Mouse (Mus musculus): ENCODE measurements around the gene Itga4.

Itga4 gene

DNA sequence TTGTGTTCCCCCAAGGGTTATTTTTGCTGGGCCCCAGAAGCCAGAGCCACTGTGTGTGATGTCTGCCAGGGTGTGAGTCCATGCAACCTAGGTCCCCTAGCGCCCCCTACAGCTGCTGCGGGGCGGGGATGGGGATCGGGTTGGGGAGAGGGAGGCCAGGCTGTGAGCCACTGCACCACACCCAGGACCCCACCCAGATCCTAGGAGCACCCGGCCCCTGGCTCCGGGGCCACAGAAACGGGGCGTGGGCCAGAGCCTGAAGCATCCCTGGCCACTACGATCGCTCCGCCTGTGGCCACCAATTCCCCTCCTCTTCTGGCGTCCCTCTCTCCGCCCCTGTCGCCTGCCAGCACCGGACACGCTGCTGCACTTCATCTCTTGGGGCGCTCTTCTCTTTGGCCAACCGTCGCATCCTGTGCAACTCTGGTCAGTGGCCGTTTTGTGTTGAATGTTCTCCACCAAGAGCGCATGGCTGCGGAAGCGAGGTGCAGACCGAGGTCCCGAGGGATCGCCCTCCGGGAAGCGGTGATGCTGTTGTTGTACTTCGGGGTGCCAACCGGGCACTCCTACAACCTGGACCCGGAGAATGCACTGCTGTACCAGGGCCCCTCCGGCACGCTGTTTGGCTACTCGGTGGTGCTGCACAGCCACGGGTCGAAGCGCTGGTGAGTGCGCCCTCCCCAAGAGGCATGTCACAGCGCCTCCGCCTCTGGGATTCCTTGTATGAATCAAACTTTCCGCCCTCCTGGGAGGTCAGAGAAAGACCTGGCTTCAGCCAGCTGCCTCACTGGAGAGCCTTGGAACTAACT lies at the start of gene Itga4:
Itga4 (plus strand) TSS at position 235 of the 809 bp plus-strand sequence.
- DNase-seq = peak; percentile 99

DNA sequence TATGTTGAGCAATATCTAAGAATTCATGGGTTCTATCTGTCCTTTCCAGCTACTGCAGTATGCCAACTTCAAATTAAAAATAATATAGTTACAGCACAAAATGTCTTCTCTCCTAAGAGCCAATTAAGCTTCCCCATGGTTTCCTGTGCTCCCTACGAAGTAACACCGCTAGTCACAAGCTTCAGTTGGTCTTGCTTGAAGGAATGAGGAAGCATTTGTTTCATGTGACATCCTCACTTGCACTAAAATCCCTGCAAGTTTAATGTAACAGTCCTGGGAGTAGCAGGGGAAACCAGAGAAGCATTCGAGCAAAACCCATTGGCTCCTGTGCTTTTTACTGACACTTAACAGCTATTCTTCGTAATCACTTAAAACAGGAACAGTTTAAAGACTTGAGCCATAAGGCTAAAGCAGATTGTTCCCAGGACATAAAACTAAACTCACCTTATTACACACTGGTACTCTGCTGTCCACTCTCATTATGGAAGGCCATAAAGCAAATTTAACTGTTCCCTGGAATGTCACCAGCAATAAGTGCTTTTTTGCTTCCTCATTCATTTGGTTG lies 49.0 kb upstream of the Itga4 start:
- no peak for DNase-seq

DNA sequence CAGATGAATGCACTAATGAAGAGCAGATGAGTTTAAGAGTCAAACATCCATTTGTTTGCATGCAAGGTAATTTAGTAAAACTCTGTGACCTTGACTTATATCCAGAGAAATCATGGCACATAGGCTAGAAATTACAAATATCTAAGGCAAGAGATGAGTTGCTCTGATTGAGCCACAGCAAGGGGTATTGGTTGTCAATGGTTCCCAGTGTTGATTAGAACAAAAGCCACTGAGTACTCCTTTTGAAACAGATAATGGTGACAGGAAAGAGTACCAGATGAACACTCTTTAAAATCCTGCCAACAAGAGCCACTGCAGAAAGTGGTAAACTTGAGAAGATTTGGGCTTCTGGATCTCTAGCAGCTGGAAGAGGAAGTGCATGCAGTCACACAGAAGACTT lies 40.2 kb upstream of the Itga4 start:
- DNase-seq = no peak

DNA sequence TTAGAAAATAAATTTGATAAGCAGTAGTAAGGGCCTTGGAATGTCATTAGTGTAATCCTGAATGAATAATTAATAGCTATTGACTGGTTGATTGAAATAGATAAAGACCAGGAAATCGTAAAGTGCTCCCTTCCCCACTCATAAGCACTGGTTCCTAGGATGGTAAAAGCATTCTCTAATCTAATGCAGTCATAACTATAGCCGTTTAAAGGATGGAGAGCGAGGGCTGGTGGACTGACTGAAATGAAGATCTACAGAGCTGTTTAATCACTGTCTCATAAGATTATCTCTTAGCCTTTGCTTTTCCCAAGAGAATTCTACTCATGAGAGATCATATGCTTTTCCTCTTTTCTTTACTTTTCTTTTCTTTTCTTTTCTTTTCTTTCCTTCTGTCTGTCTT lies 39.7 kb upstream of the Itga4 start:
- no peak for DNase-seq

DNA sequence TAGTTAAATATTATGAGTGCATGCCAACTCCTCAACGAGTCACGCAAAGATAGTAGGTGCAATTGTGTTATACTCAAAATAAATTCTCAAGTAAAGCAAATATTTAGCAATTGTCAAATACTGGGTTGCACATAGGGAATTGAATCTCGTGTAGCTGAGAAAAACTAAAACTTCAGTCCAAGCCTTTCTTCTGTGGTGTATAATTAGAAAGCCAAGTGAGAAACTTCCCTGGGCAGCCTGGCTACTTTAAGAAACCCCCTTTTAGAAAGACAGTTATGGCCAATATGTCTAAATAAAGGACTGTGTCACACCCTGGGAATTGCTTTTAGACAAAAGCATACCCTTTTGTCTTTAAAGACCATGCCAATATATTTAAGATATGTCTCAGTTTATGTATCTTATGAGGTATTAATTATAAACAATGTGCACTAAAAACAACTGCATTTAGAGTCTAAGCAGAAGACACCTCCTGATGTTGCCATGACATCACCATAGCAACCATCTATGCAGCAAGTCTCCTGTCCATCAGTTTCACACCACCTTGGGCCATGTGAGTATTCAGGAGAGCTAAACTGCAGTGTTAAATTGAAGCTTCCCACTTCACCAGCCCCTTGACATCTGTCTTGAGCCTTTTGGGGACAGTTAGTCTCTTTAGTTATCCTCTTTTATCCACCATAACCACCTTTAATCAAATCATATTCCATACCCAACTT lies 30.4 kb upstream of the Itga4 start:
- DNase-seq = no peak

DNA sequence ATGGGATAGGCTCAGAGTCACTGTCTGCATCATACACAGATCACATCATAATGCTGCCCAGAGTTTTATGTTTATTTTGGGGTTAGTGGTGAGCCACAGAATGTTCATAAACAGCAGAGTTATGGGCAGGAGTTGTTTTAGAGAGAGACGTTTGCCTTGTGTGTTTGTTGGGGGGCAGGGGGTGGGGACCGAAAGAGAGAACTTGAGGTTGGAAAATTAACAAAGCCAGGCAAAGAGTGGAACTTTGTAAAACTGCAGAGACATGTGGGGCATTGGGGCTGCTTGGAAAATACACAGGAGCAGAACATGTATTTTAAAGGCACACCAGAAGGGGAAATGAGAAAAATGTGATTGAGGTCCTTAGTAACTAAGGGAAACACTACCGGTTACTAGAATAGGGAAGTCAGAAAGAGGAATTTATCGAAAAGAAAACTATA lies 27.4 kb upstream of the Itga4 start:
- DNase-seq = no peak

DNA sequence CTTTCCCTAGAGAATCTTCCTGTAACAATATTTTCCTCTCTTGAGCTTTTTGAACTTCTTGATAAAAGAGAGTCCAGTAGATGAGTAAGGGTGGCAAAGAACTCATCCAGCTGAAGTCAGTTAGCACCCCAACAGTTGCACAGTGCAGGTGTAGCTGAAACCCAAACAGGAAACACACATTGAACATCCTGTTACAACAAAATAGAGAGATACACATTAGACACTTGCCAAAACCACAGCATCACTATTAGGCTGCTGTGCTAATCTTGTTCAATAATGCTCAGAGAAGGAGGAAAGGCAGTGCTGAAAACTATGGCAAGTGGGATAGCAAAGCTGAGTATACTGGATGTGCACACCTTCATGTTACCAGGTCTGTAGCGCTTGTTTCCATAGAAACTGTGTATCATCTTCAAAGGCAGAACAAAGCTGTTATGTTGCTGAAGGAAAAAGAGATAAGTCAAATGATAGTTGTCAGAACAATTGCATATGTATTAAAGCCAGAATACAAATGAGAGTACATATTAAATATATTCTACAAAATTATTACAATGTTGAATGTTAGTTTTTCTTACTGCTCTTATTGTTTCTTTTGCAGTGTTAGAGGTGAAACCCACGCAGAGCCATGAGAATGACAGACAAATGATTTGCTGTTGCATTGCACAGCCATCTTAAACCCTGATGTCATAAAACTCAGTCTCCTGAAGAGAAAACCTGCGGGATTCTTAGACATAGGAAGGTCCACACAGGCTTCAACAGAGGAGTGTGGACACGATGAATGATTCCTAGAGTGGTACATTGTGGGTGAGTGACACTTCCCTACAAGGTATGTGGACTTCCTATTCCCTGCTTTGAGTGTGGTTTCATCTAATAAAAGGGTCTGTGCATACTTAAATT lies 23.9 kb upstream of the Itga4 start:
- no peak for DNase-seq

DNA sequence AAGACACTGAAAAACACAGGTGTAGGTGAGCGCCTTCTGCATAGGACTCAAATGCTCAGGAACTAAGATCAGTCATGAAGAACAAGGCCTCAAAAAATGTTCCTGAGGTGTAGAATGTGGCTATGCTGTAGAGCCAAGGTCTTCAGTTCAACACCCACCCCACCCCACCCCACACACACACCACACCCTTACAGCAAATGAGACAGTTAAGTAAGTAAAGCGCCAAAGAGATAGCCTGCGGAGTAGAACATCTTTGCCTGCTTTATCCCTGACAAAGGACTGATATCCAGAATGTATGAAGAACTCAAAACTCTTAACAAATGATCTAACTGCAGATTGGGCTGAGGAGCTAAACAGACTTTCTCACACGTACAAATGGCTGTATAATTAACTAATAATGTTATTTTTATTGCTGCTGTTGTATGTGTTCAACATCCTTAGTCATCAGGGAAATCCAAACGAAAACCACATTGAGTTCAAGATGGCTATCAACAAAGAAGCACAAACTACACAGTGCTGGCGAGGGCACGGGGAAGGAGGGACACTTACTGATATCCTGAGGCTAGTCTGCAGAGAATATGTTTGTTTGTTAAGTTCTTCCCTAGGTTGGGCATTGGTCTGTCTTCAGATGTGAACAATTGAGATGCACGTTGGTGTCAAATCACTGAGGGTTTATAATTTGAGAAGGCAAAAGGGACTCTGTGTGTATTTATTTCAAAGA lies 19.3 kb upstream of the Itga4 start:
- no peak for DNase-seq

DNA sequence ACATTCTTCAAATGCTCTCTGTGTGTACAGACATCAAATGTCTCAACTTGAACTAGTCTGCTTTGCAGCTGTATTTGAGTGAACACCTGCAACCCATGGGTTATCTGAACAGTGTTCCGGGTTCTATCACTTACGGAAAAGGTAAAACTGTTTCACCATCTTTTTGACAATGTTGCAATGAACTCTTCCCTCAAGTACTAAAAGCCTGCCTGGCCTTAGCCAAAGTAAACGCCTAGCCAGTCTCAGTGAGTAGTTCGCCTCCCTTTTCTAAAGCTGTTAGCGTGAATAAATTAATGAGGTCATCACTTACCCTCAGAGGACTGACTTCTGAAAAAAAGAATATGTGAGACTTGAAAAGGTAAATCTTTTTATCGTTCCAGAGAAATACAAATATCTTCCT lies 18.0 kb upstream of the Itga4 start:
- no peak for DNase-seq

DNA sequence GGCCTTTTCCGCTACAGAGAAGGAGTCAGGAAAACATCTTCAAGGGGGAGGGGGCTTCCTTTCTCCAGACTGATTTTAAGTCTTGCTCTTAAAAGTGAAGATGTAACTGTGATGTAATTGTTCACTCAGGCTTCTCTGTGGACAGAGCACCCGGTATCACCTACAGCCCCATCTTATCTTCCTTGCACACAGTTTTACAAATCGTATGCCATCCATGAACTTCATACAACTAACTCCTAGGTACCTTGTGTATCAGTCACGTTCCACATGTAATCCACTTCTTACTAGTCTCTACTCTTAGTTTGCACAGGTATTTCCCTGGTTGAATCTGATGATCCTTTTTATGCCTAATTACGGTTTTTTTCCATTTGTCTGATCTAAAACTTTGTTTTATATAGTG lies 10.9 kb upstream of the Itga4 start:
- DNase-seq = no peak

DNA sequence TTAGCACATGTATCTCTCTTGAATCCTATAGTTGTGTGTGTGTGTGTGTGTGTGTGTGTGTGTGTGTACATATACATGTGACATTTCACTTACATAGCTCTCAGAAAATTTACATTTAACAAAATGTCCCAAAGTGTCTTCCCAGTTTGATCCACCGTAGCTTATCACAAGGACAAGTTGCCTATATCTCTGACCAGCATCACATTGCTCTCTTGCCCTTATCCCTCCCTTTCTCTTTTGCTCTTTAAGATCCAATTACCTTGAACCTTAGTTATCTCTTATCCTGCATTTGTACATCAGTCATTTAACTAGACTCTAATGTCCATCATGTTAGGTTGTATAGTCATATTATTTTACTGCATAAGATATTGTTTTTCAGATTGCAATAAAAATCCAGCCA lies 10.5 kb upstream of the Itga4 start:
- no peak for DNase-seq

DNA sequence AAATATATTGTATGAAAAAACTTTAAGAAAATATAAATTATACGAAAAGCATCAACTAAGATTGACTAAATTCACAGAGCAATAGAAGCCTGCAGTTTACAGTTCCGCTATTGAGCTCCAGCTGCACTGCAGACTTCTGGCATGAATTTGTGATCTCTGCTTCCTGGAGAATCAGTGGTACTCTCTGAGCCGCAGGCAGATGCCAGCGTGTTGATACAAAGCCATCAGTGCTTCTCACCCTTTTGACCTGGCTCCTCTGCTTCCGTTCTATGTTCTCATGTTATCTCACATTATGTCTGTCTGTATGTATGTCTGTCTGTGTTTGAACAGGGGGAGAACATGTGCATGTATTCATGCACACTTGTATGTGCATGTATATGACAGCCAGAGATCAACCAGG lies 6.9 kb upstream of the Itga4 start:
- DNase-seq = no peak

DNA sequence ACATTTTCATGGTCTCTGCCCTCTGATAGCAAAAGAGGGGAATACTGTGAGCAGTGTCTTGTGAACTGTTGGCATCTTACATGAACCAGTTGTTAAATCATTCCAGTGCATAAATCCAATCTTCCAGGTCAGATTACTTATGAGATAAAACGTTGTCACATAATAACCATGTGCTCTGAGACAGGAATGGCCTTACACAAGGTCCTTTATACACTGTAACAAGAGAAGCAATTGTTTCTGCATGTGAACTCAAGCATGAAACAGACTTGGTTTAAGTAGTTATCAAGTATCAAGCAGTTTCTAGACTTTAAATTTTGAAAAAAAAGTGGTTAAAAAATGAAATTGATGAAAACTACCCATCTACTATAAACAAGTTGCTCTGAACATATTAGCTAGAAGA lies 4.7 kb upstream of the Itga4 start:
- no peak for DNase-seq

DNA sequence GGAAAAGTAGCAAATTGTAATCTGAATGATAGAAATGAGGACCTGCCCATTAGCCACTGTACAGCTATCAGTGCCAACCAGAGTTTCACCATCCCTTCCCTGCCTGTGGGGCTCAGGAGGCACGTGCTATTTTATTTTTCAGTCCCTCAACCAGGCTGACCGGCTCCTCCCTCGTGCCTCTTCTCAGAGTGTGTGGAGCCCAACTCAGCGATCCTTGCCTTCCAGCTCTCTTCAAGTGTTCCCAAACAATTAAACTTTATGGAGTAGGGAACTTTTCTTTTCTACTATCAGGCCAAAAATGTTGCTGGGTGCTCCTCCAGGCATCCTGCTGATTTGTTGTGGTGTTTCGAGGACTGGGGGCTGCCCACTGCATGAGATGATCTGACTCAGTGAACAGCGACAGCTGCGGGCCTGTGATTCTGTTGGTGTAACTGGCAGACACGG lies 1.4 kb upstream of the Itga4 start:
- DNase-seq = peak; percentile 80

DNA sequence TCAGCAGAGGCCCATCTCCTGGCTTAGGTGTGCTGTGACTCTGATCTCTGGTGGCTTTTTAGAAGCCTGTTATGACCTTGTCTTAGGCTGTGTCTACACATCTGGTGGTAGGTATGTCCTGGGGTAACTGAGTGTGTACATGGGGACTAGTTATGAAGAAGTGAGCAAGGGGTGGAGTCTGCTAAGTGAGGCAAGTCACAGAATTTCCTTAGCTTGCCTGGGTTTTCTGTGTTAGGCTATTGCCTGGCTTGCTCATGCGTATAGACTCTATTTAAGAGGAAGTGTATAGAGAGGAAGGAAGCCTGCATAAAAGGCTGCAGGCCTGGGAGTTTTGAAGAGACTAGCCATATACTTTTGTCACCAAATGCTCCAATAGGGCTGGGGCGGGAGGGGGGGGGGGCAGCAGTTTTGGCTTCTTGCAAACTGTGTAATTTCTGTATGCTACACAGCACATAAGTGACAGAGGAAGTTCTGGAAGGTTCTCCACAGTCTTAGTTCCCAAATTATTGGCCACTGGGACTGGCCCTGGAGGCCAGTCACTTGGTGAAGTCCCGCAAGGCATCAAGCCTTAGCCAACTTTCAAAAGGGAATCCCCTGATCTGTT lies 536 bp upstream of the Itga4 start:
- peak; percentile 40 for DNase-seq

DNA sequence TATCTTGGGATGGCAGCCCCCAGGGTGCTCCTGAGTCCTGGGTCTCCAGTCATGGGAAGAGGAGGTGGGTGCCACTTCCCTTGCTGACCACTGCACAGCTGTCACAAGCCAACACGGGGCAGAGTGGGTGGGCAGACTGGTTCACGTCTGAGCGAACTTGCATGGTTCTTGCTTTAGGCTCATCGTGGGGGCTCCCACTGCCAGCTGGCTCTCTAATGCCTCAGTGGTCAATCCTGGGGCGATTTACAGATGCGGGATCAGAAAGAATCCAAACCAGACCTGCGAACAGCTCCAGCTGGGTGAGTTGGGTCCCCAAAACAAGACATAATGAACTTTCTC lies 744 bp downstream of the Itga4 start:
- no peak for DNase-seq

DNA sequence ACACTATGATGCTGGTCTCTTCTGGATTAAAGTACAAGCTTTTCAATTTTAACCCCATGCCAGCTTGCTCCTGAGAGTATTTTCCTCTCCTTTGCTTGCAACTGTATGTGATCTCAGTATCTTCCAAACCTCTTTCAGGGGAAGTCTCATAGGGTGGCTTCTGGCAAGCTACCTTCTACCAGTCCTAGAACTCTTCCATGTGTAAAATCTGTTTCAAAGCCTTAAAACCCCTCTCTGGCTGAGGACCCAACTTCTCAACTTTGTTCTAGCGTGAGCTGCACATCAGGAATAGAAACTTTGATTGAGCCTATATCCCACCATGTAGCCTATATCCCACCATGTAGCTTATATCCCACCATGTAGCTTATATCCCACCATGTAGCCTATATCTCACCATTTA lies 1.1 kb downstream of the Itga4 start:
- DNase-seq = no peak

DNA sequence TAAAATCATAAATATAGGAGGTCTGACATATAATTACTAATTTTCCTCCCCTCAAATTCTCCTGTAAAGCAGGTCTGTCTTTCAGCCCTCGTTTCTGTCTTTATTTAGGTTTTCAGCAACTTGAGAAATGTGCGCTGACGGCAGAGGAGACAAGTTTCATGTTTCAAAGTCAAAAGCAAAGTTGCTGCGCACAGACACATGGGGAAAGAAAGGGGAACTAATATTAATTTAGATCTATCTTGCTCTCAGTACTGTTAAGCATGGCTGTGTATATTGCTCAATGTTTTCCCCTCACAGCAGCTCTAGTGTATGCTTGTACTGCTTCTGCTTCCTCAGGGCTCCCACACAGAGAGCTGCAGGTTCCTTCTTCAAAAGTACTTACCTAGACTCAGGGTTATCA lies 1.7 kb downstream of the Itga4 start:
- DNase-seq = peak; percentile 24

DNA sequence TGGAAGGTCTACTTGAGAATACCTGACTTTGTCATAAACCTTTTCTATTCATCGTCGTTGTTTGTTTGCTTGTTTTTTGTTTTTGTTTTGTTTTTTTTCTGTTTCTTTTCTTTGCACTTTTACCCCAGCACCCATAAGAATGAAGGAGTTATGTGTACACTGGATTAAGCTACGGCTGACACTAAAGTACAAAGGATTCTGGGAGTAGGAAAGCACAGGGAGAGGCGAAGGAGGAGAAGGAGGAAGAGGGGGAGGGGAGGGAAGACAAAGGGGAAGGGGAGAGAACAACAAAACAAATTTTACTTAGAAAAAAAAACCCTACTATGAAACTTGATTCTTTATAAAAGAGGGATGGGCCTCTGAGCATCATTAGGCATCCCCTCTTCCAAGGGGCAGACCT lies 2.2 kb downstream of the Itga4 start:
- DNase-seq = no peak

DNA sequence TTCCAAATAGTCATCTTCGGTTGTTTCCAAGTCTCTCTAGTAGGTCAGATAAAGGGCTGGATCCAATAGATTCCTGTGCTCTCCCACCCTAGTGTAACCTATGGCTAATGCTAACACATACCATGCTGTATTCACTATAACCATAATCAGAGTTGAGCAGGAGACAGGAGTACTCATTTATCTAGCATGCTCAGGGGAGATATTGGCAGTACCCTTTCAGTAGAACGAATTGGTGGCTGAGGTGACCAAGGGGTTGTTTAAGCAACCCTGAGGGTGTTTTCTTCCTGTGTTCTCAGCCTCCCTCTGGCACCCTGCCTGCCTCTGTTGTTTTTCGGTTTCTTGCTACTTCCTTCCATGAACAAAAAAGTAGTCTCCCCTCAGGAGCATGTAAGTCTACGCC lies 4.1 kb downstream of the Itga4 start:
- DNase-seq = peak; percentile 69

DNA sequence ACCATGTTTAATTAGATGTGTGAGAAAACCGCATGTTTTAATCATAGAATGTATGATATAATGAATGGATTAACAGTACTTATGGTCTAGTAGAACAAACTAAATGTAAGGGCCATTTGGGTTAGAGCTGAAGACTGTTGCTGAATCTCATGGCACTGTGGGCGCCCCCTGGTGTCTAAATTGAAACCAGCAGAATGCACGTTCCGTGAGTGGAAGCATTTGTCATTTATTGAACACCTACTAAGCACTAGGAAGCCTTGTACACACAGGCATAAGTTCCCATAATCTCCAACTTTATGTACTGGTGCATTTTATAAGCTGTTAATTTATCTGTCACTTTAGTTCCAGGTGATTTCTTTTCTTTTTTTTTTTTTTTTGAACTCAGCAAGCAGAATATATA lies 10.4 kb downstream of the Itga4 start:
- DNase-seq = peak; percentile 86

DNA sequence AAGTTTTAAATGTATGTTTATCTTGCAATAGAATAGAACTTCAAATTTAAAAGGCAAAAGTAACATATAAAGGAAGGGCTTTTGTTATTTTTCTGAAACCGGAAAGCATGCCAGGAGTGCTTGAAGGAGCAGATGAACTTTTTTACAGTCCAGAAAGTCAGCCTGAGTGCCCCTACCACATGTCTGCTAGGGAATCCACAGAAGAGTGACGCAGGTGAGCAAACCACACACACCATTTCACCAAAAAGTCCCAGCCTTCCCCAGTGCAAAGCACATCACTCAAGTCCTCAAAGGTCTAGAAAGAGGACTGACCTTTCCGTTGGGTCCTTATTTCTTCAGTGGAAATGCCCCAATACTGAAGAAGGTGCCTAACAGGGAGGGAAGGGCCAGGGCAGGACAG lies 11.3 kb downstream of the Itga4 start:
- no peak for DNase-seq

All from liver (tissue).